Mouse (Mus musculus) midbrain, embryonic 15.5 days (tissue): ENCODE measurements around the gene Dhx58. TPM values are rescaled to one million over a fixed set of nuclear protein-coding genes. Genes with fewer than 3 reads are reported as not detected.

Experiments
- ATAC-seq: fragments of 200-750 bp; cut with Nextera tagmentation; replicated peaks from 2 replicates; pipeline ENCODE4 v1.8.0; 2017; ENCODE audit warnings: moderate TSS enrichment
- H3K27ac ChIP-seq: fragments of 300-500 bp; sonication (generic); 2 replicates; pipeline ENCODE4 v1.5.1; 2015; ENCODE audit warnings: mild to moderate bottlenecking, inconsistent platforms
- H3K27me3 ChIP-seq: fragments of 300-500 bp; sonication (generic); replicated peaks from 2 replicates; pipeline ENCODE4 v1.6.1; 2015; ENCODE audit warnings: inconsistent platforms
- H3K36me3 ChIP-seq: fragments of 300-500 bp; sonication (generic); replicated peaks from 2 replicates; pipeline ENCODE4 v1.6.1; 2015; ENCODE audit warnings: inconsistent platforms
- H3K4me1 ChIP-seq: fragments of 300-500 bp; sonication (generic); 2 replicates; pipeline ENCODE4 v1.6.1; 2015; ENCODE audit warnings: inconsistent platforms
- H3K4me2 ChIP-seq: fragments of 300-500 bp; sonication (generic); 2 replicates; pipeline ENCODE4 v1.6.1; 2015; ENCODE audit warnings: inconsistent platforms, mild to moderate bottlenecking, moderate library complexity
- H3K4me3 ChIP-seq: fragments of 300-500 bp; sonication (generic); 2 replicates; pipeline ENCODE4 v1.5.1; 2015; ENCODE audit warnings: mild to moderate bottlenecking, inconsistent platforms
- H3K9ac ChIP-seq: fragments of 300-500 bp; sonication (generic); 2 replicates; pipeline ENCODE4 v1.6.1; 2015; ENCODE audit warnings: mild to moderate bottlenecking, inconsistent platforms
- H3K9me3 ChIP-seq: fragments of 300-500 bp; sonication (generic); 2 replicates; pipeline ENCODE4 v1.6.1; 2016; ENCODE audit warnings: inconsistent platforms
- whole genome bisulfite sequencing: fragments of 180-500 bp; shearing (Covaris S2); methylation state at CpG from one replicate; pipeline ENCODE4 v1.1.7; 2015; ENCODE audit warnings: mixed read lengths; 5-methylcytosine and 5-hydroxymethylcytosine counted together
- polyA plus RNA-seq: library from polyadenylated mRNA; unstranded; fragments of >200 nt; fragmentation: Nextera tagmentation; extraction: Ambion mirVana; gene quantifications from 2 replicates; pipeline ENCODE4 v1.2.1, GENCODE M21; 2015

The Dhx58 gene
- polyA plus RNA-seq, 1 experiment from 2014 or later: 3.5 TPM

- no peak overlapping the region for H3K9ac ChIP-seq
- WGBS: 92% methylated on average over 15 of the region's 15 CpGs
- H3K36me3 ChIP-seq: peaks cover 43% of the 10 kb centered on the region
These were observed 6.5 kb upstream of the Dhx58 start for GRCm38 (mm10) chr11:100710528-100710927.

GRCm38 (mm10) chr11:100709201-100709810, 5.2 kb upstream of the Dhx58 start:
- H3K4me2 ChIP-seq: no peak overlapping the region
- H3K4me3 ChIP-seq: no peak overlapping the region
- no peaks in the 10 kb centered on the region for H3K9me3 ChIP-seq
- H3K9ac ChIP-seq: no peak overlapping the region
- ATAC-seq: no peak
- peaks cover 41% of the 10 kb centered on the region for H3K36me3 ChIP-seq
- 96% methylated on average over 9 of the region's 9 CpGs for WGBS
- H3K4me1 ChIP-seq: peaks cover 21% of the 10 kb centered on the region
- H3K27ac ChIP-seq: no peak overlapping the region
- H3K27me3 ChIP-seq: no peaks in the 10 kb centered on the region

More at GRCm38 (mm10) chr11:100710528-100710927, 6.5 kb upstream of the Dhx58 start:
- H3K27me3 ChIP-seq: no peaks in the 10 kb centered on the region
- peaks cover 21% of the 10 kb centered on the region for H3K4me1 ChIP-seq
- H3K9me3 ChIP-seq: no peaks in the 10 kb centered on the region
- no peak overlapping the region for H3K4me3 ChIP-seq
- ATAC-seq: no peak
- no peak overlapping the region for H3K4me2 ChIP-seq
- H3K27ac ChIP-seq: no peak overlapping the region

- no peak for ATAC-seq
- no peaks in the 10 kb centered on the region; the same call in 1 of the 2 replicates for H3K27me3 ChIP-seq
- H3K9ac ChIP-seq: no peak overlapping the region
- H3K27ac ChIP-seq: no peak overlapping the region
- no peaks in the 10 kb centered on the region for H3K9me3 ChIP-seq
- 94% methylated on average over 23 of the region's 23 CpGs for WGBS
- H3K4me1 ChIP-seq: peaks cover 4% of the 10 kb centered on the region; the same call in 1 of the 2 replicates
- H3K4me3 ChIP-seq: no peak overlapping the region
- H3K36me3 ChIP-seq: peaks cover 38% of the 10 kb centered on the region
- H3K4me2 ChIP-seq: no peak overlapping the region
These were observed 1.1 kb upstream of the Dhx58 start for GRCm38 (mm10) chr11:100705095-100705747.

- Histone ChIP-seq H3K4me3 (no peak overlapping the region), H3K27ac (no peak overlapping the region), H3K4me2 (no peak overlapping the region), H3K36me3 (peaks cover 26% of the 10 kb centered on the region), H3K9me3 (no peaks in the 10 kb centered on the region), H3K4me1 (peaks cover 4% of the 10 kb centered on the region; the same call in 1 of the 2 replicates), H3K9ac (no peak overlapping the region), H3K27me3 (no peaks in the 10 kb centered on the region; the same call in 1 of the 2 replicates)
- WGBS: 77% methylated on average over 11 of the region's 11 CpGs
- 0 out of 2 replicates have a peak, but pooled peaks have one; percentile 29 for ATAC-seq
These were observed 705 bp downstream of the Dhx58 start for GRCm38 (mm10) chr11:100703366-100703765.

GRCm38 (mm10) chr11:100702906-100703305, 1.2 kb downstream of the Dhx58 start:
- Histone ChIP-seq H3K27ac (no peak overlapping the region), H3K36me3 (peaks cover 21% of the 10 kb centered on the region), H3K4me2 (no peak overlapping the region), H3K9me3 (no peaks in the 10 kb centered on the region), H3K27me3 (no peaks in the 10 kb centered on the region; the same call in 1 of the 2 replicates), H3K4me3 (no peak overlapping the region), H3K9ac (no peak overlapping the region), H3K4me1 (peaks cover 4% of the 10 kb centered on the region; the same call in 1 of the 2 replicates)
- 0 out of 2 replicates have a peak, but pooled peaks have one; percentile 15 for ATAC-seq
- 46% methylated on average over 7 of the region's 7 CpGs for WGBS

GRCm38 (mm10) chr11:100702081-100702851, 1.8 kb downstream of the Dhx58 start:
- peaks cover 17% of the 10 kb centered on the region for H3K36me3 ChIP-seq
- H3K9me3 ChIP-seq: no peaks in the 10 kb centered on the region
- no peaks in the 10 kb centered on the region; the same call in 1 of the 2 replicates for H3K27me3 ChIP-seq
- H3K4me3 ChIP-seq: no peak overlapping the region
- H3K27ac ChIP-seq: no peak overlapping the region
- no peak for ATAC-seq
- peaks cover 4% of the 10 kb centered on the region; the same call in 1 of the 2 replicates for H3K4me1 ChIP-seq
- H3K9ac ChIP-seq: no peak overlapping the region
- H3K4me2 ChIP-seq: no peak overlapping the region
- 41% methylated on average over 19 of the region's 19 CpGs for WGBS

GRCm38 (mm10) chr11:100701301-100701700, 2.8 kb downstream of the Dhx58 start:
- no peak for ATAC-seq
- peaks cover 8% of the 10 kb centered on the region for H3K36me3 ChIP-seq
- no peak overlapping the region for H3K4me3 ChIP-seq
- no peak overlapping the region; the same call in 1 of the 2 replicates for H3K9ac ChIP-seq
- peak overlapping the region; percentile 21; the same call in 1 of the 2 replicates for H3K4me2 ChIP-seq
- 7% methylated on average over 14 of the region's 14 CpGs for WGBS
- H3K4me1 ChIP-seq: peaks cover 4% of the 10 kb centered on the region; the same call in 1 of the 2 replicates
- H3K9me3 ChIP-seq: no peaks in the 10 kb centered on the region
- H3K27me3 ChIP-seq: no peaks in the 10 kb centered on the region; the same call in 1 of the 2 replicates
- no peak overlapping the region for H3K27ac ChIP-seq

- H3K4me2 ChIP-seq: 0 out of 2 replicates have a peak overlapping the region, but pooled peaks have one; percentile 21
- 80% methylated on average over 3 of the region's 3 CpGs for WGBS
- no peak for ATAC-seq
These were observed 3.4 kb downstream of the Dhx58 start for GRCm38 (mm10) chr11:100700710-100701109.

GRCm38 (mm10) chr11:100697921-100698320, 6.2 kb downstream of the Dhx58 start:
- Histone ChIP-seq H3K36me3 (no peaks in the 10 kb centered on the region), H3K9ac (no peak overlapping the region), H3K9me3 (no peaks in the 10 kb centered on the region), H3K27me3 (peaks cover 3% of the 10 kb centered on the region), H3K4me2 (no peak overlapping the region), H3K4me3 (no peak overlapping the region), H3K4me1 (peaks cover 4% of the 10 kb centered on the region; the same call in 1 of the 2 replicates), H3K27ac (no peak overlapping the region)
- 75% methylated on average over 7 of the region's 7 CpGs for WGBS
- no peak for ATAC-seq

More at GRCm38 (mm10) chr11:100700710-100701109, 3.4 kb downstream of the Dhx58 start:
- Histone ChIP-seq H3K4me3 (no peak overlapping the region), H3K27ac (no peak overlapping the region), H3K36me3 (peaks cover 2% of the 10 kb centered on the region; the same call in 1 of the 2 replicates), H3K9me3 (no peaks in the 10 kb centered on the region), H3K4me1 (peaks cover 4% of the 10 kb centered on the region; the same call in 1 of the 2 replicates), H3K27me3 (no peaks in the 10 kb centered on the region; the same call in 1 of the 2 replicates), H3K9ac (no peak overlapping the region)

GRCm38 (mm10) chr11:100694926-100695325, 9.1 kb downstream of the Dhx58 start:
- H3K27me3 ChIP-seq: peaks cover 26% of the 10 kb centered on the region
- H3K36me3 ChIP-seq: no peaks in the 10 kb centered on the region
- no peak overlapping the region for H3K27ac ChIP-seq
- no peak for ATAC-seq
- H3K4me3 ChIP-seq: no peak overlapping the region
- no peaks in the 10 kb centered on the region for H3K9me3 ChIP-seq
- 37% methylated on average over 5 of the region's 5 CpGs for whole genome bisulfite sequencing
- no peak overlapping the region for H3K4me2 ChIP-seq
- peaks cover 9% of the 10 kb centered on the region for H3K4me1 ChIP-seq
- no peak overlapping the region for H3K9ac ChIP-seq

- 22% methylated on average over 5 of the region's 5 CpGs for WGBS
- no peak overlapping the region for H3K9ac ChIP-seq
- peaks cover 26% of the 10 kb centered on the region for H3K27me3 ChIP-seq
- no peak overlapping the region for H3K27ac ChIP-seq
- ATAC-seq: no peak
- H3K4me2 ChIP-seq: no peak overlapping the region
- H3K4me1 ChIP-seq: peaks cover 9% of the 10 kb centered on the region
- no peaks in the 10 kb centered on the region for H3K9me3 ChIP-seq
- no peak overlapping the region for H3K4me3 ChIP-seq
- no peaks in the 10 kb centered on the region for H3K36me3 ChIP-seq
These were observed 10.9 kb downstream of the Dhx58 start for GRCm38 (mm10) chr11:100693154-100693553.

- H3K27me3 ChIP-seq: peaks cover 26% of the 10 kb centered on the region
- no peak within 1 kb of the TSS for H3K9ac ChIP-seq
These were observed 11.9 kb downstream of the Dhx58 start, which contains the start of gene Zfp385c for GRCm38 (mm10) chr11:100692164-100692616. Gene Zfp385c (minus strand): TSS chr11:100692455.

More at GRCm38 (mm10) chr11:100692164-100692616, 11.9 kb downstream of the Dhx58 start, which contains the start of gene Zfp385c:
- no peak within 1 kb of the TSS for H3K27ac ChIP-seq
- peak within 1 kb of the TSS; percentile 17 for H3K4me3 ChIP-seq
- no peaks in the 10 kb centered on the region for H3K9me3 ChIP-seq
- H3K4me1 ChIP-seq: peaks cover 9% of the 10 kb centered on the region
- peak within 1 kb of the TSS; percentile 46 for H3K4me2 ChIP-seq
- ATAC-seq: no peak
- 1% methylated on average over 23 of the region's 23 CpGs for WGBS
- H3K36me3 ChIP-seq: no peaks in the 10 kb centered on the region
